ENCODE assay signal across 16 mouse cellular contexts in genomic region chr5:26513039-26513955, GRCm38 (mm10).
DNase-seq lines count a peak whose midpoint lies in the region; TF ChIP-seq lines count a peak whose summit lies in the region.
"Had no signal": no experiment of that assay in that cellular context is flagged by ENCODE, and none has a peak within 500 bp of the region (broad histone marks: within the 10 kb centered on the region; RNA-seq: fewer than 3 reads in every experiment).

No protein-coding gene starts in this region.

- H3K4me3 ChIP-seq in olfactory bulb, adult 2 months (ENCODE audit: insufficient read depth, low read depth, low read length), result no peak overlapping the region
- H3K4me3 ChIP-seq: hindbrain, embryonic 12.5 days; megakaryocyte, embryonic 14.5 days; neural tube, embryonic 12.5 days had no signal

- peak; percentile 2 for DNase-seq in adrenal gland, postnatal 25 days
- DNase-seq in adrenal gland, adult 18-20 months (ENCODE audit: low spot score in 2 of 2), result no peak
- DNase-seq in heart, adult 11 months, result peak; percentile 85
- DNase-seq in heart, adult 9 months (ENCODE audit: low spot score in 2 of 2), result no peak
- DNase-seq in testis, postnatal 10 days (ENCODE audit: low spot score), result peak; percentile 33
- DNase-seq in testis, postnatal 14 days (ENCODE audit: low spot score), result no peak
- DNase-seq in cerebellum, adult 9-10 months, result no peak
- DNase-seq: cerebellum, adult 11 months; cerebellum, postnatal 36 days; lung, embryonic 14.5 days; right cerebral cortex, postnatal 25 days; thymus, adult 18-20 months had no signal

- peak overlapping the region; percentile 80 for H3K27ac ChIP-seq in olfactory bulb, adult 2 months (ENCODE audit: insufficient read depth, low read depth, low read length)
- H3K27ac ChIP-seq: hindbrain, embryonic 12.5 days; neural tube, embryonic 12.5 days had no signal

- H3K4me1 ChIP-seq in olfactory bulb, adult 2 months (ENCODE audit: control insufficient read depth, insufficient read depth, low read length), result peaks cover 4% of the 10 kb centered on the region; the same call in 1 of the 2 replicates
- H3K4me1 ChIP-seq: hindbrain, embryonic 12.5 days; megakaryocyte, embryonic 14.5 days; neural tube, embryonic 12.5 days had no signal

- no peak for TF ChIP-seq POLR2A in olfactory bulb, adult 2 months (IDR thresholded peaks at IDR 0.05; ENCODE audit: insufficient read depth, low read depth, low read length)

- TF ChIP-seq CTCF in olfactory bulb, adult 2 months (IDR thresholded peaks at IDR 0.05; ENCODE audit: insufficient read depth, low read depth, low read length), result no peak

- WGBS in olfactory bulb, adult 2 months, result 13% methylated on average over 5 of the region's 5 CpGs

Comparison
In these comparisons a context has a peak if more than half of its experiments do, and no peak if none do; other contexts are left out.
1. DNase-seq: peak in adrenal gland, postnatal 25 days (single experiment), heart, adult 11 months (single experiment) and testis, postnatal 10 days (single experiment); none in adrenal gland, adult 18-20 months (0 of 2), heart, adult 9 months (0 of 2), testis, postnatal 14 days (single experiment) and cerebellum, adult 9-10 months (single experiment).